Mouse (Mus musculus) bone marrow, adult 2 months (tissue): ENCODE results near the gene Ostf1. TPM values are rescaled to one million over a fixed set of nuclear protein-coding genes. Genes with fewer than 3 reads are reported as not detected.

ENCODE experiments used
- H3K27ac ChIP-seq: fragments of 200-500 bp; 2 replicates; pipeline ENCODE4 v1.5.1; 2012; ENCODE audit warnings: low read depth, mild to moderate bottlenecking, control low read depth, inconsistent platforms, low read length; ENCODE audit not compliant: control insufficient read depth, poor library complexity, insufficient read depth
- H3K4me1 ChIP-seq: fragments of 200-500 bp; 2 replicates; pipeline ENCODE4 v1.6.1; 2011; ENCODE audit warnings: low read length; ENCODE audit not compliant: control insufficient read depth, insufficient read depth
- H3K4me3 ChIP-seq: fragments of 200-500 bp; replicated peaks from 2 replicates; pipeline ENCODE3; 2011; ENCODE audit warnings: mild to moderate bottlenecking, low read depth, low read length, control low read depth; ENCODE audit not compliant: control insufficient read depth
- CTCF ChIP-seq: fragments of 200-500 bp; IDR thresholded peaks from 2 replicates; pipeline ENCODE4 v1.5.1; 2011; ENCODE audit warnings: low read length, control low read depth; ENCODE audit not compliant: control insufficient read depth, insufficient read depth
- POLR2A ChIP-seq: fragments of 200-500 bp; IDR thresholded peaks from 2 replicates; pipeline ENCODE4 v1.6.1; 2011; ENCODE audit warnings: low read depth, mild to moderate bottlenecking, control low read depth, low read length, borderline replicate concordance; ENCODE audit not compliant: control insufficient read depth
- WGBS: fragments of 180-500 bp; shearing (Covaris S2); methylation state at CpG from one replicate; pipeline ENCODE4 v1.1.7; 2018; 5-methylcytosine and 5-hydroxymethylcytosine counted together
- polyA plus RNA-seq: library from polyadenylated mRNA; stranded (reverse); fragments of >200 nt; gene quantifications from 2 replicates; pipeline ENCODE4 v1.2.4, GENCODE M21; 2011; ENCODE audit warnings: low replicate concordance; ENCODE audit not compliant: missing spikeins, insufficient read depth, insufficient read length

The Ostf1 gene
- polyA plus RNA-seq, 1 experiment, result 64.7 TPM

GRCm38 (mm10) chr19:18567936-18568827 is 63.4 kb downstream of the Ostf1 start:
- TF ChIP-seq POLR2A (no peak), CTCF (no peak)
- Histone ChIP-seq H3K4me3 (no peak overlapping the region), H3K4me1 (peaks cover 1% of the 10 kb centered on the region), H3K27ac (peak overlapping the region; percentile 86)
- 37% methylated on average over 12 of the region's 12 CpGs for WGBS

DNA sequence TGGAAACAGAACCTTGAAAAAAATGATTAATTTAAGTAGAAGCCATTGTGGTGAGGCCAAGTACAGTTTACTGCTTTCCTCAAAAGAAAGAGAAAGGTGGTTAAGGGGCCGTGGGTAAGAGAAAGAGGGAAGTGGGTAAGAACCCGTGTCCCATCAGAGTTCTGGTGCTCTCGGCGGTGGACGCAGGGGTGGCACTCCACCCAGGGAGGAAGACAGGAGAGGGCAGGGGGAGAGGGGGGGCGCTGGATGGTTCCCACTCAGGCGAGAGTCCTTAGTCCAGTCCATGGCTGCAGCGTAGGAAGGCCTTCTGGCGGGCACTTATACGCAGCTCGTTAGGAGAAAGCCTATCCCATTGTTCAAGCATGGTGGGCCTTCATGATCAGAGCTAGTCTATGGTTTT is 64.1 kb downstream of the Ostf1 start:
- Histone ChIP-seq H3K27ac (peak overlapping the region; percentile 86), H3K4me1 (peaks cover 1% of the 10 kb centered on the region), H3K4me3 (peak overlapping the region; percentile 31)
- TF ChIP-seq POLR2A (no peak), CTCF (no peak)
- 29% methylated on average over 11 of the region's 11 CpGs for WGBS

- no peaks in the 10 kb centered on the region; the same call in 1 of the 2 replicates for H3K4me1 ChIP-seq
- no peak overlapping the region for H3K4me3 ChIP-seq
- no peak overlapping the region for H3K27ac ChIP-seq
- TF ChIP-seq POLR2A (no peak), CTCF (no peak)
- 81% methylated on average over 1 of the region's 1 CpGs for WGBS
Measured at GRCm38 (mm10) chr19:18557708-18558107, 73.9 kb downstream of the Ostf1 start.

DNA sequence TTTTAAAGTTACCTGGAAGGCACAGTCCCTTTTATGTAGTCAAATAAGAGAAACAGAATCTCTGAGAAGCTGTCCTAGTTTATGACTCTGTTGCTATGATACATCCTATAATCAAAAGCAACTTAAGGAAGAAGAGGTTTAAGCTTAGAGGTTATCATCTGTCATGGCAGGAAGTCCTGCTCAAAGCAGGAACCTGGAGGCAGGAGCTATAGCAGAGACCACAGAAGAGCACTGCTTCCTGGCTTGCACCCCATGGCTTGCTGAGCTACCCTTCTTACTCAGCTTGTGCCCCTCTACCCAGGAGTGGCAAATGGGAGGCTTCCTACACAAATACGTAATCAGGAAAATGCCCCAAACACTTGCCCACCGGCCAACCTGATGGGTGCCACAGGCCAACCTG is 76.0 kb downstream of the Ostf1 start:
- Histone ChIP-seq H3K4me3 (no peak overlapping the region), H3K27ac (no peak overlapping the region), H3K4me1 (no peaks in the 10 kb centered on the region; the same call in 1 of the 2 replicates)
- 22% methylated on average over 2 of the region's 2 CpGs for WGBS
- TF ChIP-seq POLR2A (no peak), CTCF (no peak)

GRCm38 (mm10) chr19:18548668-18549067 is 83.0 kb downstream of the Ostf1 start:
- Histone ChIP-seq H3K4me3 (no peak overlapping the region), H3K4me1 (no peaks in the 10 kb centered on the region), H3K27ac (no peak overlapping the region)
- TF ChIP-seq CTCF, result no peak
- TF ChIP-seq POLR2A, result no peak
- WGBS, result 10% methylated on average over 4 of the region's 4 CpGs

Other genes with a start within 250 kb of the Ostf1 start
- 3.0 and 14.9 TPM in 2 replicates for gene Nmrk1, start 127 bp upstream of the Ostf1 start, polyA plus RNA-seq
- 7.8 and 9.8 TPM in 2 replicates for gene Carnmt1, start 38.9 kb upstream of the Ostf1 start, polyA plus RNA-seq
- 27.6 and 35.6 TPM in 2 replicates for gene D030056L22Rik, start 81.4 kb upstream of the Ostf1 start, polyA plus RNA-seq
- gene Trpm6, start 118.2 kb upstream of the Ostf1 start, polyA plus RNA-seq, result not detected in 2 replicates